Mouse (Mus musculus) bone marrow, adult 2 months (tissue): ENCODE results near the gene C1qtnf6.

Experiments used
- CTCF ChIP-seq: fragments of 200-500 bp; IDR thresholded peaks from 2 replicates; pipeline ENCODE4 v1.5.1; 2011; ENCODE audit warnings: low read length, control low read depth; ENCODE audit not compliant: control insufficient read depth, insufficient read depth
- POLR2A ChIP-seq: fragments of 200-500 bp; IDR thresholded peaks from 2 replicates; pipeline ENCODE4 v1.6.1; 2011; ENCODE audit warnings: low read depth, mild to moderate bottlenecking, control low read depth, low read length, borderline replicate concordance; ENCODE audit not compliant: control insufficient read depth

DNA sequence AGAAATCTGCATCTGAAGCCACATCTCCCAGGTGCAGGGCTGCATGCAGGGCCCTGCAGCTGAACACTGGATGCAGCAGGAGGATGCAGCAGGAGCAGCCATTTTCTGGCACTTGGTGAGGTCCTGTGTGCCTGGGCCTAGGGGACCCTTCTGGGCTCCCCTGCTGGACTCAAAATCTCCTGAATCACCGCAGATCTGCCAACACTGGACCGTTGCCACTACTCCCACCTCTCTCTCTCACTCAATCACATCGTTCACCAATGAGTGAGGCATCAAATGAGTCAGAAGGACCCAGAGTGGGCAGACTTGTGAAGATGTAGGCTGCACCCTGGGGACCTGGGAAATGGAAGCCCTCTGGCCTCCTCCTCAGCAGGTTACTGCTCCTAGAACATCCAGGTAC is 9.8 kb upstream of the C1qtnf6 start:
- no peak for TF ChIP-seq CTCF
- no peak for TF ChIP-seq POLR2A
